Mouse (Mus musculus) lung, postnatal 25 days (tissue): ENCODE measurements at regions not wholly inside any gene's neighbourhood (a gene's known extent, or its start where the extent isn't known, plus 50 kb on each side); places are given as distances from the start of the nearest gene placed in this dataset.
A peak's percentile ranks its signal among the peaks of the same experiment; 100 is the strongest.
"Not testable (repeated sequence)": the region's sequence is repeated elsewhere in the genome, so short reads cannot be mapped to it uniquely, and the experiment has no call there.

Experiments
- DNase-seq: peaks from one replicate; pipeline ENCODE4 v3.0.0; 2022; ENCODE audit warnings: low spot score

- no peak for DNase-seq
Observed at GRCm38 (mm10) chr12:27977548-27978256, 574.5 kb downstream of the Dcdc2c start.

GRCm38 (mm10) chr12:27962908-27963307 is 589.3 kb downstream of the Dcdc2c start:
- DNase-seq = no peak

GRCm38 (mm10) chr12:27960064-27960463 is 592.1 kb downstream of the Dcdc2c start:
- DNase-seq = no peak

- DNase-seq = no peak
Observed at GRCm38 (mm10) chr12:27947646-27948045, 604.6 kb downstream of the Dcdc2c start.

GRCm38 (mm10) chr12:27946866-27947459 is 604.6 kb upstream of the Sox11 start:
- no peak for DNase-seq

- DNase-seq = no peak
Observed at GRCm38 (mm10) chr12:27945411-27945810, 603.0 kb upstream of the Sox11 start.

- no peak for DNase-seq
Observed at GRCm38 (mm10) chr12:27941053-27941452, 598.7 kb upstream of the Sox11 start.

- DNase-seq = no peak
Observed at GRCm38 (mm10) chr12:27932382-27933140, 590.2 kb upstream of the Sox11 start.

GRCm38 (mm10) chr12:27928366-27928963 is 586.1 kb upstream of the Sox11 start:
- no peak for DNase-seq

GRCm38 (mm10) chr12:27926730-27927129 is 584.4 kb upstream of the Sox11 start:
- no peak for DNase-seq

GRCm38 (mm10) chr12:27920607-27921006 is 578.2 kb upstream of the Sox11 start:
- no peak for DNase-seq

GRCm38 (mm10) chr12:27916401-27916920 is 574.1 kb upstream of the Sox11 start:
- peak; percentile 14 for DNase-seq

- no peak for DNase-seq
Observed at GRCm38 (mm10) chr12:27909417-27910100, 567.2 kb upstream of the Sox11 start.

- not testable (repeated sequence) for DNase-seq
Observed at GRCm38 (mm10) chr12:27896682-27897081, 554.3 kb upstream of the Sox11 start.

GRCm38 (mm10) chr12:27881720-27882119 is 539.3 kb upstream of the Sox11 start:
- DNase-seq = no peak

GRCm38 (mm10) chr12:27866421-27866820 is 524.0 kb upstream of the Sox11 start:
- peak; percentile 3 for DNase-seq

- DNase-seq = no peak
Observed at GRCm38 (mm10) chr12:27849537-27849936, 507.2 kb upstream of the Sox11 start.

- no peak for DNase-seq
Observed at GRCm38 (mm10) chr12:27849099-27849498, 506.7 kb upstream of the Sox11 start.

GRCm38 (mm10) chr12:27848141-27848540 is 505.8 kb upstream of the Sox11 start:
- DNase-seq = no peak

GRCm38 (mm10) chr12:27847397-27847796 is 505.0 kb upstream of the Sox11 start:
- DNase-seq = no peak

- no peak for DNase-seq
Observed at GRCm38 (mm10) chr12:27844958-27845357, 502.6 kb upstream of the Sox11 start.

GRCm38 (mm10) chr12:27838955-27839354 is 496.6 kb upstream of the Sox11 start:
- DNase-seq = no peak
